Mouse (Mus musculus): ENCODE measurements around the gene Spata45. TPM values are rescaled to one million over a fixed set of nuclear protein-coding genes. Genes with fewer than 3 reads are reported as not detected.

The Spata45 gene
- polyA plus RNA-seq (2014; fragmentation: Illumina TruSeq; extraction: RNeasy Lipid Tissue Mini Kit (QIAGEN cat#74804); ENCODE audit: low read depth, low replicate concordance), result not detected

GRCm38 (mm10) chr1:191036554-191037334 is at the start of gene Spata45:
Gene Spata45, plus strand, starts transcription at chr1:191036639.

GRCm38 (mm10) chr1:191026021-191026713 is 10.3 kb upstream of the Spata45 start, which contains the start of gene Flvcr1:
Gene Flvcr1, minus strand, starts transcription at chr1:191026158.

GRCm38 (mm10) chr1:191062781-191063485 is 26.5 kb downstream of the Spata45 start, which contains the start of the genes Tatdn3 and Nsl1:
Gene Tatdn3, minus strand, starts transcription at chr1:191062932.
Gene Nsl1, plus strand, starts transcription at chr1:191063012.

Other genes with a start within 250 kb of the Spata45 start
- 2.3 TPM for gene Rps6kc1, start 124.9 kb upstream of the Spata45 start, polyA plus RNA-seq (2014; fragmentation: Illumina TruSeq; extraction: RNeasy Lipid Tissue Mini Kit (QIAGEN cat#74804); ENCODE audit: low read depth, low replicate concordance)
- 14.8 TPM for gene Angel2, start 111.5 kb upstream of the Spata45 start, polyA plus RNA-seq (2014; fragmentation: Illumina TruSeq; extraction: RNeasy Lipid Tissue Mini Kit (QIAGEN cat#74804); ENCODE audit: low read depth, low replicate concordance)
- gene Vash2, start 57.3 kb upstream of the Spata45 start, polyA plus RNA-seq (2014; fragmentation: Illumina TruSeq; extraction: RNeasy Lipid Tissue Mini Kit (QIAGEN cat#74804); ENCODE audit: low read depth, low replicate concordance), result not detected
- gene Flvcr1, start 10.5 kb upstream of the Spata45 start, polyA plus RNA-seq (2014; fragmentation: Illumina TruSeq; extraction: RNeasy Lipid Tissue Mini Kit (QIAGEN cat#74804); ENCODE audit: low read depth, low replicate concordance), result 7.3 TPM
- gene Tatdn3, start 26.3 kb downstream of the Spata45 start, polyA plus RNA-seq (2014; fragmentation: Illumina TruSeq; extraction: RNeasy Lipid Tissue Mini Kit (QIAGEN cat#74804); ENCODE audit: low read depth, low replicate concordance), result 11.2 TPM
- gene Nsl1, start 26.4 kb downstream of the Spata45 start, polyA plus RNA-seq (2014; fragmentation: Illumina TruSeq; extraction: RNeasy Lipid Tissue Mini Kit (QIAGEN cat#74804); ENCODE audit: low read depth, low replicate concordance), result not detected
- gene Batf3, start 61.2 kb downstream of the Spata45 start, polyA plus RNA-seq (2014; fragmentation: Illumina TruSeq; extraction: RNeasy Lipid Tissue Mini Kit (QIAGEN cat#74804); ENCODE audit: low read depth, low replicate concordance), result not detected
- gene Fam71a, start 128.2 kb downstream of the Spata45 start, polyA plus RNA-seq (2014; fragmentation: Illumina TruSeq; extraction: RNeasy Lipid Tissue Mini Kit (QIAGEN cat#74804); ENCODE audit: low read depth, low replicate concordance), result not detected
- 3.0 TPM for gene Atf3, start 181.4 kb downstream of the Spata45 start, polyA plus RNA-seq (2014; fragmentation: Illumina TruSeq; extraction: RNeasy Lipid Tissue Mini Kit (QIAGEN cat#74804); ENCODE audit: low read depth, low replicate concordance)